Mouse (Mus musculus): ENCODE data around the gene Galnt10. TPM values are rescaled to one million over a fixed set of nuclear protein-coding genes. Genes with fewer than 3 reads are reported as not detected.

Gene Galnt10
- polyA plus RNA-seq, 1 experiment from 2014 or later, result 16.9 TPM

DNA sequence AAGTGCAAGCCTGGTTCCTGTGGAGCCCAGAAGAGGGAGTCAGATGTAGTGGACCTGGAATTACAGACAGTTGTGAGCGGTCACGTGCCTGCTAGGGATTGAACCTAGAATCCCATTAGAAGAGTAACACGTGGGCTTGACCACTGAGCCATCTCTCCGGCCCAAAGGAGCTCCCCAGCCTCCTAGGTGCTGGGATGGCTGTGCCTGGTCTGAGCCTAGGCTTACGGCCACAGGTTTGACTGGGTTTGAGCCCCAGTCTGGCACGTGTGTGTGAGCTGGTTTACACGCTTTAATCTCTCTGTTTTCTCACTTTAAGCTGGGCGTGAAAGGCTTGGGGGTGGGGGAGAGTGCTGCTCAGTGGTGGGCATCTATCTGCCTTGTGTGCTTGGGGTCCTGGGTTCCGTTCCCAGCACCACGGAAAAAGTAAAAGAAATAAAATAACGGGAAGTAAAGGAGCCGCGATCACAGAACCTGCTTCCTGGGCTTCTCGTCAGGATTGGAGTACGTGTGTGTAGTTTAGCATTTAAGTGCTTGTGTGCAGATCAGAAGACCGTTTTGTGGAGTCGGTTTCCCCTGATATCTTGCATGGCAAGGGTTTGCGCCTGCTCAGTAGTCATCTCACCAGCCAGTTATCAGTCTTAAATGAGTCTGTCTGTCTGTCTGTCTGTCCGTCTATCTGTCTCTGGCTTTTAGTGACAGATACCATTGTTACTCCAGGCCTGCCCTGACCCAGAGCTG is 16.4 kb downstream of the Galnt10 start:
- WGBS, result 92% methylated on average over 19 of the region's 19 CpGs
- no peak overlapping the region for H3K9ac ChIP-seq (ENCODE audit: low read depth, low read length)
- H3K9me3 ChIP-seq (ENCODE audit: control insufficient read depth, low read length), result no peaks in the 10 kb centered on the region
- H3K27me3 ChIP-seq (replicated peaks; ENCODE audit: control insufficient read depth, insufficient read depth, low read length), result no peaks in the 10 kb centered on the region
- H3K4me1 ChIP-seq (ENCODE audit: control insufficient read depth, insufficient read depth, low read length), result peaks cover 23% of the 10 kb centered on the region
- H3K4me2 ChIP-seq (ENCODE audit: low read depth, low read length), result no peak overlapping the region
- H3K4me3 ChIP-seq (ENCODE audit: low read length), result no peak overlapping the region
- H3K27ac ChIP-seq (ENCODE audit: low read length), result no peak overlapping the region
- ATAC-seq, result no peak
- no peaks in the 10 kb centered on the region for H3K36me3 ChIP-seq (ENCODE audit: control insufficient read depth, insufficient read depth, low read length)

- H3K36me3 ChIP-seq (ENCODE audit: control insufficient read depth, insufficient read depth, low read length), result no peaks in the 10 kb centered on the region
- no peak overlapping the region for H3K4me3 ChIP-seq (ENCODE audit: low read length)
- H3K9me3 ChIP-seq (ENCODE audit: control insufficient read depth, low read length), result no peaks in the 10 kb centered on the region
- peaks cover 18% of the 10 kb centered on the region for H3K4me1 ChIP-seq (ENCODE audit: control insufficient read depth, insufficient read depth, low read length)
- ATAC-seq, result no peak
- 85% methylated on average over 4 of the region's 4 CpGs for WGBS
- H3K4me2 ChIP-seq (ENCODE audit: low read depth, low read length), result no peak overlapping the region
- no peak overlapping the region for H3K27ac ChIP-seq (ENCODE audit: low read length)
- no peaks in the 10 kb centered on the region for H3K27me3 ChIP-seq (replicated peaks; ENCODE audit: control insufficient read depth, insufficient read depth, low read length)
- no peak overlapping the region for H3K9ac ChIP-seq (ENCODE audit: low read depth, low read length)
These were observed 17.0 kb downstream of the Galnt10 start for GRCm38 (mm10) chr11:57662231-57662630.

DNA sequence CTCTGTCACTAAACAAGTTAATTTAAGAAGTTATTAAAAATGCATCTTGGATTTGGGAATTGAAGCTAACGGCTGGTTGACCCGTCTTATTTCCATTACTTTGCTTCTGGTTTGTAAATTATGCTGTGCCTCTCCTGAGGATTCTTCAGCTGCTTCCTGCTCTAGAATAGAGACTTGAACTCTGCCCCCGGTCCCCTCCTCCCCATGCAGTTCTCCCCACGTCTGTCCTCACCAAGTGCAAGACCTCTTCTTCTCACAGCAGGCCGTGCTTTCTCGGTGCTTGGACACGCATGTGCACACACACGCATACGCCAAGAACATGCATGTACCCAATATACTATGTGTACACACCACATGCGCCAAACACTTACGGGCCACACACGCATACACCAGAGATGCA is 18.0 kb downstream of the Galnt10 start:
- Histone ChIP-seq H3K4me1 (ENCODE audit: control insufficient read depth, insufficient read depth, low read length) (peaks cover 11% of the 10 kb centered on the region; the same call in 1 of the 2 replicates), H3K27me3 (replicated peaks; ENCODE audit: control insufficient read depth, insufficient read depth, low read length) (no peaks in the 10 kb centered on the region), H3K36me3 (ENCODE audit: control insufficient read depth, insufficient read depth, low read length) (no peaks in the 10 kb centered on the region), H3K9me3 (ENCODE audit: control insufficient read depth, low read length) (no peaks in the 10 kb centered on the region), H3K9ac (ENCODE audit: low read depth, low read length) (no peak overlapping the region), H3K4me3 (ENCODE audit: low read length) (no peak overlapping the region), H3K4me2 (ENCODE audit: low read depth, low read length) (no peak overlapping the region), H3K27ac (ENCODE audit: low read length) (no peak overlapping the region)
- no peak for ATAC-seq
- 76% methylated on average over 12 of the region's 12 CpGs for WGBS

DNA sequence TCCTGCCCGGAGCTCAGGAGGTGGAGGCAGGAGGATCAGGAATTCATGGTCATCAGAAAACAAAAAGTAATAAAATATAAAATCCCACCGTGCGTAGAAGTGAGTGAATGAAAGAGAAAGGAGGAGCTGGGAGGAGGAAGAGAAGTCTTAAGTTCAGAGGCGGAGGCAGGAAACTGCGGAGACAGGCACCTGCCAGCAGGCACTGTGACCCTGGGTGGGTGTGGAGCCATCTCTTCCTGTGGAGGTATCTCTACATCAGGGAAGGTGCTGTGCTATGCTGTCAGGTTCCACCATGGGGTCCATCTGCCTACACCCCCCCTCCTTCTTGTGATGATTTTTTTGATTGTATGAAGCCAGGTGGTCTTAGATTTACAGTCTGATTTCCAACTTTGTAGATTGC is 19.5 kb downstream of the Galnt10 start:
- 79% methylated on average over 5 of the region's 5 CpGs for whole genome bisulfite sequencing
- Histone ChIP-seq H3K4me3 (ENCODE audit: low read length) (no peak overlapping the region), H3K9ac (ENCODE audit: low read depth, low read length) (no peak overlapping the region), H3K4me2 (ENCODE audit: low read depth, low read length) (no peak overlapping the region), H3K4me1 (ENCODE audit: control insufficient read depth, insufficient read depth, low read length) (peaks cover 11% of the 10 kb centered on the region; the same call in 1 of the 2 replicates), H3K27ac (ENCODE audit: low read length) (no peak overlapping the region), H3K27me3 (replicated peaks; ENCODE audit: control insufficient read depth, insufficient read depth, low read length) (no peaks in the 10 kb centered on the region), H3K9me3 (ENCODE audit: control insufficient read depth, low read length) (no peaks in the 10 kb centered on the region), H3K36me3 (ENCODE audit: control insufficient read depth, insufficient read depth, low read length) (no peaks in the 10 kb centered on the region)
- no peak for ATAC-seq

GRCm38 (mm10) chr11:57668271-57668670 is 23.0 kb downstream of the Galnt10 start:
- no peak overlapping the region for H3K27ac ChIP-seq (ENCODE audit: low read length)
- H3K27me3 ChIP-seq (replicated peaks; ENCODE audit: control insufficient read depth, insufficient read depth, low read length), result no peaks in the 10 kb centered on the region
- no peaks in the 10 kb centered on the region for H3K9me3 ChIP-seq (ENCODE audit: control insufficient read depth, low read length)
- H3K4me3 ChIP-seq (ENCODE audit: low read length), result no peak overlapping the region
- H3K9ac ChIP-seq (ENCODE audit: low read depth, low read length), result no peak overlapping the region
- ATAC-seq, result no peak
- H3K36me3 ChIP-seq (ENCODE audit: control insufficient read depth, insufficient read depth, low read length), result no peaks in the 10 kb centered on the region
- H3K4me2 ChIP-seq (ENCODE audit: low read depth, low read length), result no peak overlapping the region
- peaks cover 22% of the 10 kb centered on the region for H3K4me1 ChIP-seq (ENCODE audit: control insufficient read depth, insufficient read depth, low read length)
- 91% methylated on average over 8 of the region's 8 CpGs for WGBS

DNA sequence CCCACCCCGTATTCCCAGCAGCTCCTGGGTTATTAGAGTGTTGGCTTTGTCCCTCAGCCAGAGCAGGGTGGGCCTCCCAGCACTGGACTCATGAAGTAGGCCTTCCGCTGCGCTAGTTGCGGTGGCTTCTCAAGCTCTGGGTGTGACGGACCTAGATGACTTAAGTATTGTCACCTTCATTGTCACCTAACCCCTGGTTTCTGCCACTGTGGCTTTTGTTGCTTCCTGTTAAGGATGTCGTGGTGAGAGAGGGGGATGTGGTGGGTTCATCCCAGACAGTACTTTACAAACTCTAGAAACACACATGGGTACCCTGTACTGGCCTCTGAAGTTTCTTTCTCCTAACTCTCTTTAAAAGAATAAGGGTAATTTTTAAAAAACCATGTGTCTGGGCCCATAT is 24.3 kb downstream of the Galnt10 start:
- H3K4me3 ChIP-seq (ENCODE audit: low read length), result no peak overlapping the region
- no peak overlapping the region for H3K9ac ChIP-seq (ENCODE audit: low read depth, low read length)
- peaks cover 26% of the 10 kb centered on the region for H3K4me1 ChIP-seq (ENCODE audit: control insufficient read depth, insufficient read depth, low read length)
- H3K27ac ChIP-seq (ENCODE audit: low read length), result no peak overlapping the region
- WGBS, result 79% methylated on average over 6 of the region's 6 CpGs
- no peak for ATAC-seq
- H3K4me2 ChIP-seq (ENCODE audit: low read depth, low read length), result no peak overlapping the region
- no peaks in the 10 kb centered on the region for H3K36me3 ChIP-seq (ENCODE audit: control insufficient read depth, insufficient read depth, low read length)
- H3K27me3 ChIP-seq (replicated peaks; ENCODE audit: control insufficient read depth, insufficient read depth, low read length), result no peaks in the 10 kb centered on the region
- H3K9me3 ChIP-seq (ENCODE audit: control insufficient read depth, low read length), result no peaks in the 10 kb centered on the region

DNA sequence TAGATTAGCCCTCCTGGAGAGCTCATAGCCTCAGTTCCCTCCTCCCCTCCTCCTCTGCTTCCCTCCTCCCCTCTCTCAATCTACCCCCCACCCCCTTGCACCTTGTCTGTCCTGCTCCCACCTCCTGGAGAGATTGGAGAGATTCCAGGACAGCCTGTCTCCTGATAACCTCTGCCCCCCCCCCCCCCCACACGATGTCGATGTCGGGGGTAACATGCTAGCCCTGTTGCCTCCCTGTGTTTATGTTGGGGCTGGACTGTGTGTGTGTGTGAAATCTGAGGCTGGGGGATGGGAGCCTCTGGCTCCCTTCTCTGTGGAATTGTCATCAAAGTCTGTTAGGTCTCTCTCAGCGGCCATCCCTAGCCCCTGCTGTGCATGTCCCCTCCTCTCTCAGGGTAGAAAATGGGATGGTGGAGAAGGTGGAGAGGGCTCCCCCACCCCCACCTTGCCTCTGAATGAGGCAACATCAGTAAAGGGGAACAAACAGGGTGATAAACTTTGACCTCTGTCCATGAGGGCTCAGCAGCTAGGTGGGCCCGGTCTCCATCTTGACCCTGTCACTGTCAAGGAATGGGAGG is 26.0 kb downstream of the Galnt10 start:
- WGBS, result 16% methylated on average over 5 of the region's 5 CpGs
- Histone ChIP-seq H3K4me2 (ENCODE audit: low read depth, low read length) (no peak overlapping the region), H3K27ac (ENCODE audit: low read length) (no peak overlapping the region), H3K27me3 (replicated peaks; ENCODE audit: control insufficient read depth, insufficient read depth, low read length) (no peaks in the 10 kb centered on the region), H3K4me3 (ENCODE audit: low read length) (no peak overlapping the region), H3K9ac (ENCODE audit: low read depth, low read length) (no peak overlapping the region), H3K36me3 (ENCODE audit: control insufficient read depth, insufficient read depth, low read length) (no peaks in the 10 kb centered on the region), H3K9me3 (ENCODE audit: control insufficient read depth, low read length) (no peaks in the 10 kb centered on the region), H3K4me1 (ENCODE audit: control insufficient read depth, insufficient read depth, low read length) (peaks cover 36% of the 10 kb centered on the region)
- no peak for ATAC-seq

- no peaks in the 10 kb centered on the region for H3K27me3 ChIP-seq (replicated peaks; ENCODE audit: control insufficient read depth, insufficient read depth, low read length)
- no peak for ATAC-seq
- 58% methylated on average over 10 of the region's 10 CpGs for WGBS
- no peak overlapping the region for H3K27ac ChIP-seq (ENCODE audit: low read length)
- peaks cover 36% of the 10 kb centered on the region for H3K4me1 ChIP-seq (ENCODE audit: control insufficient read depth, insufficient read depth, low read length)
- no peak overlapping the region for H3K4me3 ChIP-seq (ENCODE audit: low read length)
- no peak overlapping the region for H3K4me2 ChIP-seq (ENCODE audit: low read depth, low read length)
- no peak overlapping the region for H3K9ac ChIP-seq (ENCODE audit: low read depth, low read length)
- no peaks in the 10 kb centered on the region for H3K9me3 ChIP-seq (ENCODE audit: control insufficient read depth, low read length)
- H3K36me3 ChIP-seq (ENCODE audit: control insufficient read depth, insufficient read depth, low read length), result no peaks in the 10 kb centered on the region
These were observed 26.6 kb downstream of the Galnt10 start for GRCm38 (mm10) chr11:57671797-57672196.

- Histone ChIP-seq H3K4me2 (ENCODE audit: low read depth, low read length) (no peak overlapping the region), H3K27ac (ENCODE audit: low read length) (no peak overlapping the region), H3K36me3 (ENCODE audit: control insufficient read depth, insufficient read depth, low read length) (no peaks in the 10 kb centered on the region), H3K9me3 (ENCODE audit: control insufficient read depth, low read length) (no peaks in the 10 kb centered on the region), H3K9ac (ENCODE audit: low read depth, low read length) (no peak overlapping the region), H3K4me3 (ENCODE audit: low read length) (no peak overlapping the region), H3K4me1 (ENCODE audit: control insufficient read depth, insufficient read depth, low read length) (peaks cover 42% of the 10 kb centered on the region), H3K27me3 (replicated peaks; ENCODE audit: control insufficient read depth, insufficient read depth, low read length) (no peaks in the 10 kb centered on the region)
- WGBS, result 86% methylated on average over 9 of the region's 9 CpGs
- ATAC-seq, result no peak
These were observed 27.8 kb downstream of the Galnt10 start for GRCm38 (mm10) chr11:57672995-57673394.
